Mouse (Mus musculus): ENCODE measurements around the gene Gpc5. TPM values are rescaled to one million over a fixed set of nuclear protein-coding genes. Genes with fewer than 3 reads are reported as not detected.
"Not testable (repeated sequence)": the region's sequence is repeated elsewhere in the genome, so short reads cannot be mapped to it uniquely, and the experiment has no call there.

The Gpc5 gene
- polyA plus RNA-seq, 1 experiment from 2014 or later: 10.4 TPM

- 84% methylated on average over 5 of the region's 5 CpGs for WGBS
- H3K4me1 ChIP-seq (ENCODE audit: control insufficient read depth, insufficient read depth, low read length): peaks cover under 1% of the 10 kb centered on the region
- H3K9me3 ChIP-seq (replicated peaks; ENCODE audit: control insufficient read depth, low read length, poor library complexity, severe bottlenecking): no peaks in the 10 kb centered on the region
- ATAC-seq: no peak
- no peak overlapping the region for H3K27ac ChIP-seq (ENCODE audit: low read length)
- no peak overlapping the region for H3K4me2 ChIP-seq (ENCODE audit: low read length)
- H3K36me3 ChIP-seq (ENCODE audit: control insufficient read depth, insufficient read depth, low read length): peaks cover 2% of the 10 kb centered on the region; the same call in 1 of the 2 replicates
- no peak overlapping the region for H3K9ac ChIP-seq (ENCODE audit: low read depth, low read length)
- no peaks in the 10 kb centered on the region for H3K27me3 ChIP-seq (ENCODE audit: control insufficient read depth, insufficient read depth, low read depth, low read length)
- H3K4me3 ChIP-seq (ENCODE audit: low read depth, low read length): no peak overlapping the region
Observed at GRCm38 (mm10) chr14:115051106-115051760, 40.8 kb upstream of the Gpc5 start.

GRCm38 (mm10) chr14:115052371-115052770 lies 39.6 kb upstream of the Gpc5 start:
- Histone ChIP-seq H3K27me3 (ENCODE audit: control insufficient read depth, insufficient read depth, low read depth, low read length) (no peaks in the 10 kb centered on the region), H3K36me3 (ENCODE audit: control insufficient read depth, insufficient read depth, low read length) (no peaks in the 10 kb centered on the region), H3K4me3 (ENCODE audit: low read depth, low read length) (no peak overlapping the region), H3K4me2 (ENCODE audit: low read length) (no peak overlapping the region), H3K9me3 (replicated peaks; ENCODE audit: control insufficient read depth, low read length, poor library complexity, severe bottlenecking) (no peaks in the 10 kb centered on the region), H3K27ac (ENCODE audit: low read length) (no peak overlapping the region), H3K9ac (ENCODE audit: low read depth, low read length) (no peak overlapping the region), H3K4me1 (ENCODE audit: control insufficient read depth, insufficient read depth, low read length) (no peaks in the 10 kb centered on the region)
- 92% methylated on average over 4 of the region's 4 CpGs for WGBS
- no peak for ATAC-seq

- no peak overlapping the region for H3K27ac ChIP-seq (ENCODE audit: low read length)
- H3K9ac ChIP-seq (ENCODE audit: low read depth, low read length): no peak overlapping the region
- H3K4me1 ChIP-seq (ENCODE audit: control insufficient read depth, insufficient read depth, low read length): no peaks in the 10 kb centered on the region
- WGBS: 91% methylated on average over 4 of the region's 4 CpGs
- no peak overlapping the region for H3K4me2 ChIP-seq (ENCODE audit: low read length)
- H3K27me3 ChIP-seq (ENCODE audit: control insufficient read depth, insufficient read depth, low read depth, low read length): no peaks in the 10 kb centered on the region
- no peak for ATAC-seq
- no peak overlapping the region for H3K4me3 ChIP-seq (ENCODE audit: low read depth, low read length)
- H3K9me3 ChIP-seq (replicated peaks; ENCODE audit: control insufficient read depth, low read length, poor library complexity, severe bottlenecking): no peaks in the 10 kb centered on the region
- no peaks in the 10 kb centered on the region for H3K36me3 ChIP-seq (ENCODE audit: control insufficient read depth, insufficient read depth, low read length)
Observed at GRCm38 (mm10) chr14:115054252-115054651, 37.8 kb upstream of the Gpc5 start.

- Histone ChIP-seq H3K9me3 (replicated peaks; ENCODE audit: control insufficient read depth, low read length, poor library complexity, severe bottlenecking) (no peaks in the 10 kb centered on the region), H3K9ac (ENCODE audit: low read depth, low read length) (no peak overlapping the region), H3K4me3 (ENCODE audit: low read depth, low read length) (no peak overlapping the region), H3K27ac (ENCODE audit: low read length) (no peak overlapping the region), H3K27me3 (ENCODE audit: control insufficient read depth, insufficient read depth, low read depth, low read length) (no peaks in the 10 kb centered on the region), H3K4me1 (ENCODE audit: control insufficient read depth, insufficient read depth, low read length) (no peaks in the 10 kb centered on the region), H3K4me2 (ENCODE audit: low read length) (no peak overlapping the region), H3K36me3 (ENCODE audit: control insufficient read depth, insufficient read depth, low read length) (no peaks in the 10 kb centered on the region)
- ATAC-seq: no peak
- 91% methylated on average over 4 of the region's 4 CpGs for WGBS
Observed at GRCm38 (mm10) chr14:115057524-115057923, 34.5 kb upstream of the Gpc5 start.

- WGBS: 75% methylated on average over 2 of the region's 2 CpGs
Observed at GRCm38 (mm10) chr14:115066164-115066563, 25.9 kb upstream of the Gpc5 start.

GRCm38 (mm10) chr14:115070534-115070933 lies 21.5 kb upstream of the Gpc5 start:
- ATAC-seq: peak; percentile 87
- Histone ChIP-seq H3K9ac (ENCODE audit: low read depth, low read length) (no peak overlapping the region), H3K36me3 (ENCODE audit: control insufficient read depth, insufficient read depth, low read length) (no peaks in the 10 kb centered on the region), H3K4me1 (ENCODE audit: control insufficient read depth, insufficient read depth, low read length) (no peaks in the 10 kb centered on the region), H3K4me2 (ENCODE audit: low read length) (no peak overlapping the region), H3K4me3 (ENCODE audit: low read depth, low read length) (no peak overlapping the region), H3K27me3 (ENCODE audit: control insufficient read depth, insufficient read depth, low read depth, low read length) (no peaks in the 10 kb centered on the region), H3K9me3 (replicated peaks; ENCODE audit: control insufficient read depth, low read length, poor library complexity, severe bottlenecking) (no peaks in the 10 kb centered on the region), H3K27ac (ENCODE audit: low read length) (no peak overlapping the region)
- WGBS: 34% methylated on average over 6 of the region's 6 CpGs

More at GRCm38 (mm10) chr14:115066164-115066563, 25.9 kb upstream of the Gpc5 start:
- H3K36me3 ChIP-seq (ENCODE audit: control insufficient read depth, insufficient read depth, low read length); H3K4me1 ChIP-seq (ENCODE audit: control insufficient read depth, insufficient read depth, low read length); H3K27me3 ChIP-seq (ENCODE audit: control insufficient read depth, insufficient read depth, low read depth, low read length); H3K9me3 ChIP-seq (replicated peaks; ENCODE audit: control insufficient read depth, low read length, poor library complexity, severe bottlenecking); H3K4me2 ChIP-seq (ENCODE audit: low read length); H3K27ac ChIP-seq (ENCODE audit: low read length); H3K9ac ChIP-seq (ENCODE audit: low read depth, low read length); H3K4me3 ChIP-seq (ENCODE audit: low read depth, low read length); ATAC-seq: not testable (repeated sequence)

GRCm38 (mm10) chr14:115077340-115077739 lies 14.7 kb upstream of the Gpc5 start:
- no peak overlapping the region for H3K9ac ChIP-seq (ENCODE audit: low read depth, low read length)
- H3K36me3 ChIP-seq (ENCODE audit: control insufficient read depth, insufficient read depth, low read length): no peaks in the 10 kb centered on the region
- 0 out of 2 replicates have a peak, but pooled peaks cover 2% of the 10 kb centered on the region for H3K4me1 ChIP-seq (ENCODE audit: control insufficient read depth, insufficient read depth, low read length)
- H3K27ac ChIP-seq (ENCODE audit: low read length): no peak overlapping the region
- no peak overlapping the region for H3K4me2 ChIP-seq (ENCODE audit: low read length)
- ATAC-seq: no peak
- no peak overlapping the region for H3K4me3 ChIP-seq (ENCODE audit: low read depth, low read length)
- H3K9me3 ChIP-seq (replicated peaks; ENCODE audit: control insufficient read depth, low read length, poor library complexity, severe bottlenecking): no peaks in the 10 kb centered on the region
- no peaks in the 10 kb centered on the region for H3K27me3 ChIP-seq (ENCODE audit: control insufficient read depth, insufficient read depth, low read depth, low read length)
- 42% methylated on average over 9 of the region's 9 CpGs for WGBS

- H3K4me2 ChIP-seq (ENCODE audit: low read length): no peak overlapping the region
- 0 out of 2 replicates have a peak, but pooled peaks cover 2% of the 10 kb centered on the region for H3K4me1 ChIP-seq (ENCODE audit: control insufficient read depth, insufficient read depth, low read length)
- H3K9me3 ChIP-seq (replicated peaks; ENCODE audit: control insufficient read depth, low read length, poor library complexity, severe bottlenecking): no peaks in the 10 kb centered on the region
- H3K27ac ChIP-seq (ENCODE audit: low read length): no peak overlapping the region
- no peak overlapping the region for H3K9ac ChIP-seq (ENCODE audit: low read depth, low read length)
- no peaks in the 10 kb centered on the region for H3K36me3 ChIP-seq (ENCODE audit: control insufficient read depth, insufficient read depth, low read length)
- H3K27me3 ChIP-seq (ENCODE audit: control insufficient read depth, insufficient read depth, low read depth, low read length): no peaks in the 10 kb centered on the region
- no peak for ATAC-seq
- no peak overlapping the region for H3K4me3 ChIP-seq (ENCODE audit: low read depth, low read length)
- WGBS: 80% methylated on average over 7 of the region's 7 CpGs
Observed at GRCm38 (mm10) chr14:115078064-115078463, 14.0 kb upstream of the Gpc5 start.

GRCm38 (mm10) chr14:115081728-115082502 lies 10.1 kb upstream of the Gpc5 start:
- Histone ChIP-seq H3K9ac (ENCODE audit: low read depth, low read length) (no peak overlapping the region), H3K4me1 (ENCODE audit: control insufficient read depth, insufficient read depth, low read length) (0 out of 2 replicates have a peak, but pooled peaks cover 2% of the 10 kb centered on the region), H3K9me3 (replicated peaks; ENCODE audit: control insufficient read depth, low read length, poor library complexity, severe bottlenecking) (no peaks in the 10 kb centered on the region), H3K27me3 (ENCODE audit: control insufficient read depth, insufficient read depth, low read depth, low read length) (no peaks in the 10 kb centered on the region), H3K4me3 (ENCODE audit: low read depth, low read length) (no peak overlapping the region), H3K36me3 (ENCODE audit: control insufficient read depth, insufficient read depth, low read length) (no peaks in the 10 kb centered on the region), H3K4me2 (ENCODE audit: low read length) (no peak overlapping the region), H3K27ac (ENCODE audit: low read length) (no peak overlapping the region)
- peak; percentile 64 for ATAC-seq
- 57% methylated on average over 12 of the region's 12 CpGs for WGBS
